Mouse (Mus musculus) gastrocnemius, postnatal 4 days (tissue): Measurements from ENCODE around the gene Arid1b. TPM values are rescaled to one million over a fixed set of nuclear protein-coding genes. Genes with fewer than 3 reads are reported as not detected.

ENCODE experiments used
- DNase-seq, 2 experiments: peaks; one replicate each; pipeline ENCODE4 v3.0.0; 2021 to 2022; ENCODE audit warnings: low spot score in 2 of 2, mixed read lengths in 2 of 2
- total RNA-seq, 2 experiments: library from RNA; stranded (reverse); gene quantifications; 2 replicates each; pipeline ENCODE4 v1.2.3; 2021

Gene Arid1b
- total RNA-seq, 2 experiments from 2014 or later, result 52.9 to 53.0 TPM

GRCm38 (mm10) chr17:5206731-5207130 lies 212.6 kb downstream of the Arid1b start:
- DNase-seq, result no peak

GRCm38 (mm10) chr17:5207881-5208280 lies 213.7 kb downstream of the Arid1b start:
- no peak for DNase-seq

GRCm38 (mm10) chr17:5208362-5208761 lies 214.2 kb downstream of the Arid1b start:
- DNase-seq, result no peak

GRCm38 (mm10) chr17:5209076-5209475 lies 214.9 kb downstream of the Arid1b start:
- DNase-seq, result no peak

GRCm38 (mm10) chr17:5210101-5210727 lies 216.1 kb downstream of the Arid1b start:
- DNase-seq, result no peak

GRCm38 (mm10) chr17:5210891-5211290 lies 216.8 kb downstream of the Arid1b start:
- no peak for DNase-seq

- no peak for DNase-seq
These were observed 218.0 kb downstream of the Arid1b start for GRCm38 (mm10) chr17:5212166-5212565.

- no peak for DNase-seq
These were observed 219.3 kb downstream of the Arid1b start for GRCm38 (mm10) chr17:5213441-5213840.

GRCm38 (mm10) chr17:5215352-5215751 lies 221.2 kb downstream of the Arid1b start:
- no peak for DNase-seq

GRCm38 (mm10) chr17:5216965-5217546 lies 222.9 kb downstream of the Arid1b start:
- DNase-seq, result no peak

- DNase-seq, result no peak
These were observed 224.0 kb downstream of the Arid1b start for GRCm38 (mm10) chr17:5217852-5218845.

- no peak for DNase-seq
These were observed 224.9 kb downstream of the Arid1b start for GRCm38 (mm10) chr17:5218955-5219557.

GRCm38 (mm10) chr17:5221041-5221440 lies 226.9 kb downstream of the Arid1b start:
- DNase-seq, result no peak

GRCm38 (mm10) chr17:5221558-5221957 lies 227.4 kb downstream of the Arid1b start:
- no peak for DNase-seq

- DNase-seq, result no peak
These were observed 228.7 kb downstream of the Arid1b start for GRCm38 (mm10) chr17:5222827-5223226.

- DNase-seq, result no peak
These were observed 230.8 kb downstream of the Arid1b start for GRCm38 (mm10) chr17:5224932-5225331.

GRCm38 (mm10) chr17:5227136-5227535 lies 233.0 kb downstream of the Arid1b start:
- DNase-seq, result no peak

GRCm38 (mm10) chr17:5227950-5228615 lies 234.0 kb downstream of the Arid1b start:
- no peak for DNase-seq

- DNase-seq, result no peak
These were observed 234.6 kb downstream of the Arid1b start for GRCm38 (mm10) chr17:5228616-5229250.

GRCm38 (mm10) chr17:5230063-5230462 lies 235.9 kb downstream of the Arid1b start:
- no peak for DNase-seq
